Mouse (Mus musculus) kidney, adult 2 months (tissue): Measurements from ENCODE around the gene Tacc3.

Experiments used
- CTCF ChIP-seq: fragments of 200-500 bp; conservative IDR thresholded peaks from 2 replicates; pipeline ENCODE4 v1.5.1; 2011; ENCODE audit warnings: low read depth, mild to moderate bottlenecking, control low read depth, low read length, moderate library complexity, mixed read lengths; ENCODE audit not compliant: insufficient read depth, insufficient read length
- POLR2A ChIP-seq: fragments of 200-500 bp; IDR thresholded peaks from one replicate; pipeline ENCODE4 v1.6.1; 2011; ENCODE audit warnings: low read depth, low read length, control low read depth

DNA sequence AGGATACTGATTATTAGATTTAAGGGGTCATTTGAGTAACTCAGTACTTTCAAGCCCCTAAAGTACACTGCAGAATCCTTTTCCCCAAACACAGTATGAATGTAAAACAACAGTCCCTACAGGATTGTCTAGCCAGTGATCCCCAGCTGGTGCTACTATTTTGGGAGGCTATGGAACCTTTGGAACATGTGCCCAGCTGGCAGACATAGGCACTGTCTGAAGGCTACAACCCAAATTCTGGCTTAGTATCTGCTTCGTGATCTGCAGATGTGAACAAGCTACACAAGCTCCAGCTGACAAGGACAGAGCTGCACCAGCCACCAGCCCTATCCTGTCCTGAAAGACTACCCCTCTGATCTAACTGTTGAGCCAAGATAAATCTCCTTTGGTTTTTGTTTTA is 25.4 kb upstream of the Tacc3 start:
- TF ChIP-seq CTCF (no peak), POLR2A (no peak)
